Mouse (Mus musculus) testis, adult 2 months (tissue): ENCODE data around the gene Crebrf. TPM values are rescaled to one million over a fixed set of nuclear protein-coding genes. Genes with fewer than 3 reads are reported as not detected.

ENCODE experiments used
- H3K27ac ChIP-seq: fragments of 200-500 bp; 2 replicates; pipeline ENCODE4 v1.5.1; 2012; ENCODE audit warnings: low read depth, low read length; ENCODE audit not compliant: control insufficient read depth, insufficient read depth
- H3K27me3 ChIP-seq: fragments of 200-500 bp; 2 replicates; pipeline ENCODE4 v1.6.1; 2012; ENCODE audit warnings: mild to moderate bottlenecking, low read length, moderate library complexity; ENCODE audit not compliant: control insufficient read depth, insufficient read depth
- H3K36me3 ChIP-seq: fragments of 200-500 bp; 2 replicates; pipeline ENCODE4 v1.6.1; 2012; ENCODE audit warnings: mild to moderate bottlenecking, low read length; ENCODE audit not compliant: control insufficient read depth, insufficient read depth
- H3K4me1 ChIP-seq: fragments of 200-500 bp; 2 replicates; pipeline ENCODE4 v1.6.1; 2012; ENCODE audit warnings: low read length; ENCODE audit not compliant: control insufficient read depth, insufficient read depth
- H3K4me3 ChIP-seq: fragments of 200-500 bp; 2 replicates; pipeline ENCODE4 v1.5.1; 2012; ENCODE audit warnings: low read depth, mild to moderate bottlenecking, low read length, moderate library complexity, mixed read lengths; ENCODE audit not compliant: control insufficient read depth
- CTCF ChIP-seq: fragments of 200-500 bp; IDR thresholded peaks from 2 replicates; pipeline ENCODE4 v1.5.1; 2012; ENCODE audit warnings: low read depth, mild to moderate bottlenecking, inconsistent platforms, low read length, moderate library complexity; ENCODE audit not compliant: control insufficient read depth, insufficient read depth, insufficient replicate concordance
- POLR2A ChIP-seq: fragments of 200-500 bp; IDR thresholded peaks from 2 replicates; pipeline ENCODE4 v1.6.1; 2012; ENCODE audit warnings: low read depth, mild to moderate bottlenecking, inconsistent platforms, low read length, moderate library complexity; ENCODE audit not compliant: control insufficient read depth
- polyA plus RNA-seq: library from polyadenylated mRNA; depleted of rRNA; stranded (reverse); fragments of >200 nt; gene quantifications from 2 replicates; pipeline ENCODE4 v1.2.3, GENCODE M21; 2012

Crebrf gene
- polyA plus RNA-seq, 1 experiment = 11.1 TPM

- H3K36me3 ChIP-seq = no peaks in the 10 kb centered on the region
- H3K27ac ChIP-seq = no peak overlapping the region
- no peaks in the 10 kb centered on the region for H3K27me3 ChIP-seq
- H3K4me1 ChIP-seq = peaks cover 5% of the 10 kb centered on the region
- H3K4me3 ChIP-seq = no peak overlapping the region
- no peak for TF ChIP-seq POLR2A
- TF ChIP-seq CTCF = no peak
Measured at GRCm38 (mm10) chr17:26779471-26779870, 64.0 kb downstream of the Crebrf start.

DNA sequence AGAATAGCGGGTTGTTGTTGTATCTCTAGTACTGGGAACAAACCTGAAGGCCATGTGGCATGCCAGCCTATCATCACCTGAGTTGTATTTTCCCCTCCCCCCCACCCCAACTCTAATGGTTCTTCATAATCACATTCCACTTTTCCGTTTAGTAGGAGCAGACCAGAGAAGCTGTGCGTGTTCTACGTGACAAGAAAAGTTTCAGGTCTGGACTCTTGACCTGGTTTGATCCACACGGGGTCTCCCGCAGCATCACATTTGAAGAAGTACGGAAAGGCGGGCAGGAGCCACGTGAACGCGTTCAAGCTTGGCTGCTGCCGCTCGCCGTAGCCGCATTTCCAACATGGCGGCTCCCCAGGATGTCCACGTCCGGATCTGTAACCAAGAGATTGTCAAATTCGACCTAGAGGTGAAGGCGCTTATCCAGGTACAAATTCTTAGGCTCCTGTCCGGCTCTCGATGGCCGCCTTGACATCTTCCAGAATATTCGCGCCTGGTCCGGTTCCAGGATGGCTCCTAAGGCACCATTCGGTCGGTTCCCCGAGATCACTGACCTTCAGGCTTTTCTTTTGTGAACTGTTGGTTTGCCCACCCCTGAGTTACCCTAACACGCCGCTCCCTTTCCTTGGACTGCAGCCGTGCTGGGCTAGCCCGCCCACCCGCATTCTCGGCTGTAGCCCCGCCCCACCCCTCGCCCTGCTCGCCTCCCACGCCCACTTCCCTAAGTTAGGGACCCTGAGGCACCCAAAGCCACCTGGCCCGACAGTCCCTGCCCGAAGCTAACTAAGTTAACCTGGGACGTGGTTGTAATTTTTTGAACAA lies 65.5 kb downstream of the Crebrf start, which contains the start of gene Bnip1:
Gene Bnip1, plus strand, starts transcription at position 317 of the 822 bp plus-strand sequence.
- Histone ChIP-seq H3K36me3 (peaks cover 2% of the 10 kb centered on the region), H3K27ac (peak within 1 kb of the TSS; percentile 86), H3K27me3 (no peaks in the 10 kb centered on the region), H3K4me3 (peak within 1 kb of the TSS; percentile 98), H3K4me1 (peaks cover 5% of the 10 kb centered on the region)
- peak; percentile 50; the same call in 1 of the 2 replicates for TF ChIP-seq POLR2A
- TF ChIP-seq CTCF = no peak

DNA sequence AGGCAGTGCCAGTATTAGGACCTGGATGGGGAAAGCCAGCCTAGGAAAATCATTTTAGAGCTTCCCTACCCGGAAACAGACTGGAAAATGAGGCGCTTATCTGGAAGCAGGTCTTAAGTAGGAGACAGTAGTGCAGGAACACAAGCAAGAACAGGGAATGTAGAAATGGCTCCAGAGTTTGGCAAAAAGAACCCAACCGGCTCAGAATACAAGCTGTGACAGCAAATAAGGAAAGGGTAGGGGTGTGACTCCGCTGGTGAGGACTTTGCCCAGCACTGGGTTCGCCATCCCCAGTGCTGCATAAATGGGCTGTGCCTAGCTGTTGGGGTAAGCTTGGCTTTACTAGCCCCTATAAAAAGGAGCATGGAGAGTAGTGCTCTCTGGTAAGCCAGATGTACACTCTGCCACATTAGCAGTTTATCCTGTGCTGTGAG lies 66.2 kb downstream of the Crebrf start:
- Histone ChIP-seq H3K27ac (no peak overlapping the region), H3K4me3 (peak overlapping the region; percentile 98), H3K27me3 (no peaks in the 10 kb centered on the region), H3K4me1 (peaks cover 5% of the 10 kb centered on the region), H3K36me3 (peaks cover 2% of the 10 kb centered on the region)
- TF ChIP-seq POLR2A = no peak
- no peak for TF ChIP-seq CTCF

DNA sequence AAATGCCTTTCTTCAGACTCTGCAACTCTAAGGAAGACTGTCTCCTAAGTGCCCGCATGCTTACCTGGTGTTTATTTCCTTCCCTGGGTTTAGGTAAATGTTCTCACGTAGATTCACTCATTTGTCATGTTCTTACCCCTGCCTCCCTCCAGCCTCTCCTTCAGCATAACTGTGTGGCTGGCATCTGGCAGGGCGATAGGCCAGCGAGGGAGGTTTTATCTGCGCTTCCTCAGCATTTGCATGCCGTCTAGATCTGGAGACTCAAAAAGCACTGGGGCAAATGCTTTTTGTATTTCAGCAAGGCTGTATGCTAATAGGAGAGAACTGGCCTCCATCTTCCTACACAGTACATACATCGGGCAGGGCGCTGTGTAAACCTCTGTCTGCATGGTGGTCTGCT lies 69.1 kb downstream of the Crebrf start:
- TF ChIP-seq CTCF (no peak), POLR2A (no peak)
- Histone ChIP-seq H3K36me3 (peaks cover 2% of the 10 kb centered on the region), H3K27me3 (no peaks in the 10 kb centered on the region), H3K4me1 (peaks cover 5% of the 10 kb centered on the region), H3K4me3 (no peak overlapping the region), H3K27ac (no peak overlapping the region)

- Histone ChIP-seq H3K27me3 (no peaks in the 10 kb centered on the region), H3K4me3 (no peak overlapping the region), H3K27ac (no peak overlapping the region), H3K4me1 (peaks cover 2% of the 10 kb centered on the region), H3K36me3 (peaks cover 2% of the 10 kb centered on the region)
- TF ChIP-seq CTCF (no peak), POLR2A (no peak)
Measured at GRCm38 (mm10) chr17:26786586-26786985, 71.1 kb downstream of the Crebrf start.

GRCm38 (mm10) chr17:26788986-26789385 lies 73.5 kb downstream of the Crebrf start:
- Histone ChIP-seq H3K36me3 (peaks cover 2% of the 10 kb centered on the region), H3K27me3 (no peaks in the 10 kb centered on the region), H3K27ac (no peak overlapping the region), H3K4me1 (no peaks in the 10 kb centered on the region), H3K4me3 (no peak overlapping the region)
- TF ChIP-seq CTCF (no peak), POLR2A (no peak)

GRCm38 (mm10) chr17:26789460-26790268 lies 74.2 kb downstream of the Crebrf start:
- peaks cover 2% of the 10 kb centered on the region for H3K36me3 ChIP-seq
- TF ChIP-seq POLR2A = no peak
- TF ChIP-seq CTCF = no peak

More at GRCm38 (mm10) chr17:26789460-26790268, 74.2 kb downstream of the Crebrf start:
- no peaks in the 10 kb centered on the region for H3K27me3 ChIP-seq
- no peak overlapping the region for H3K27ac ChIP-seq
- H3K4me1 ChIP-seq = no peaks in the 10 kb centered on the region
- H3K4me3 ChIP-seq = no peak overlapping the region
